Mouse (Mus musculus) erythroblast, embryonic 14.5 days (primary cell): Measurements from ENCODE around the gene Ap5b1. TPM values are rescaled to one million over a fixed set of nuclear protein-coding genes. Genes with fewer than 3 reads are reported as not detected.

Experiments
- H3K27me3 ChIP-seq: 2 replicates; pipeline ENCODE4 v1.6.1; 2012; ENCODE audit warnings: inconsistent platforms; ENCODE audit not compliant: control insufficient read depth
- H3K36me3 ChIP-seq: 2 replicates; pipeline ENCODE4 v1.6.1; 2012; ENCODE audit warnings: mild to moderate bottlenecking, inconsistent platforms; ENCODE audit not compliant: control insufficient read depth
- H3K4me1 ChIP-seq: 2 replicates; pipeline ENCODE4 v1.6.1; 2012; ENCODE audit warnings: inconsistent platforms; ENCODE audit not compliant: control insufficient read depth
- H3K4me3 ChIP-seq: replicated peaks from 2 replicates; pipeline ENCODE3; 2012; ENCODE audit warnings: moderate library complexity, mild to moderate bottlenecking, inconsistent platforms
- H3K9me3 ChIP-seq: 2 replicates; pipeline ENCODE4 v1.6.1; 2012; ENCODE audit warnings: low read length, inconsistent platforms, mixed read lengths; ENCODE audit not compliant: control insufficient read depth
- GATA1 ChIP-seq: IDR thresholded peaks from 2 replicates; pipeline ENCODE4 v1.6.1; 2012; ENCODE audit warnings: low read length, inconsistent platforms, mixed read lengths
- TAL1 ChIP-seq: IDR thresholded peaks from 3 replicates; pipeline ENCODE4 v1.6.1; 2012; ENCODE audit warnings: low read length, inconsistent platforms, mixed read lengths
- polyA plus RNA-seq: library from polyadenylated mRNA; stranded (reverse); fragments of >175 nt; gene quantifications from 2 replicates; pipeline ENCODE4 v1.2.3, GENCODE M21; 2012

The Ap5b1 gene
- polyA plus RNA-seq, 1 experiment: 0.20 TPM

- Histone ChIP-seq H3K4me3 (no peak overlapping the region), H3K9me3 (peaks cover 10% of the 10 kb centered on the region; the same call in 1 of the 2 replicates), H3K36me3 (no peaks in the 10 kb centered on the region), H3K27me3 (peaks cover 99% of the 10 kb centered on the region), H3K4me1 (peaks cover 12% of the 10 kb centered on the region)
- TF ChIP-seq GATA1 (no peak), TAL1 (no peak)
Measured at GRCm38 (mm10) chr19:5561886-5562285, 5.9 kb upstream of the Ap5b1 start.

GRCm38 (mm10) chr19:5562776-5563175, 5.0 kb upstream of the Ap5b1 start:
- TF ChIP-seq TAL1 (no peak), GATA1 (no peak)
- Histone ChIP-seq H3K27me3 (peaks cover 96% of the 10 kb centered on the region), H3K4me1 (peaks cover 21% of the 10 kb centered on the region)

GRCm38 (mm10) chr19:5566316-5566715, 1.5 kb upstream of the Ap5b1 start:
- Histone ChIP-seq H3K4me1 (peaks cover 42% of the 10 kb centered on the region), H3K36me3 (peaks cover 22% of the 10 kb centered on the region), H3K9me3 (no peaks in the 10 kb centered on the region; the same call in 1 of the 2 replicates), H3K4me3 (no peak overlapping the region), H3K27me3 (peaks cover 60% of the 10 kb centered on the region)
- TF ChIP-seq GATA1 (no peak), TAL1 (no peak)

More at GRCm38 (mm10) chr19:5562776-5563175, 5.0 kb upstream of the Ap5b1 start:
- peaks cover 10% of the 10 kb centered on the region; the same call in 1 of the 2 replicates for H3K9me3 ChIP-seq
- H3K4me3 ChIP-seq: no peak overlapping the region
- H3K36me3 ChIP-seq: no peaks in the 10 kb centered on the region

GRCm38 (mm10) chr19:5567180-5567533, 668 bp upstream of the Ap5b1 start:
- Histone ChIP-seq H3K36me3 (peaks cover 22% of the 10 kb centered on the region), H3K4me1 (peaks cover 42% of the 10 kb centered on the region), H3K9me3 (no peaks in the 10 kb centered on the region), H3K4me3 (peak overlapping the region; percentile 80), H3K27me3 (peaks cover 52% of the 10 kb centered on the region)
- no peak for TF ChIP-seq GATA1
- TF ChIP-seq TAL1: no peak

GRCm38 (mm10) chr19:5568470-5569140, 780 bp downstream of the Ap5b1 start:
- Histone ChIP-seq H3K4me1 (peaks cover 42% of the 10 kb centered on the region), H3K9me3 (no peaks in the 10 kb centered on the region), H3K27me3 (peaks cover 38% of the 10 kb centered on the region), H3K36me3 (peaks cover 22% of the 10 kb centered on the region), H3K4me3 (peak overlapping the region; percentile 80)
- TF ChIP-seq TAL1 (no peak), GATA1 (no peak)

GRCm38 (mm10) chr19:5569521-5569920, 1.7 kb downstream of the Ap5b1 start:
- H3K4me1 ChIP-seq: peaks cover 42% of the 10 kb centered on the region
- H3K4me3 ChIP-seq: no peak overlapping the region

GRCm38 (mm10) chr19:5570353-5571246, 2.8 kb downstream of the Ap5b1 start:
- Histone ChIP-seq H3K4me3 (no peak overlapping the region), H3K4me1 (peaks cover 42% of the 10 kb centered on the region), H3K36me3 (peaks cover 22% of the 10 kb centered on the region), H3K9me3 (no peaks in the 10 kb centered on the region), H3K27me3 (peaks cover 18% of the 10 kb centered on the region)
- TF ChIP-seq GATA1: no peak
- TF ChIP-seq TAL1: no peak

More at GRCm38 (mm10) chr19:5569521-5569920, 1.7 kb downstream of the Ap5b1 start:
- H3K9me3 ChIP-seq: no peaks in the 10 kb centered on the region
- H3K36me3 ChIP-seq: peaks cover 22% of the 10 kb centered on the region
- peaks cover 28% of the 10 kb centered on the region for H3K27me3 ChIP-seq
- TF ChIP-seq TAL1: no peak
- no peak for TF ChIP-seq GATA1

- H3K4me3 ChIP-seq: no peak overlapping the region
- H3K4me1 ChIP-seq: peaks cover 37% of the 10 kb centered on the region
- TF ChIP-seq TAL1 (no peak), GATA1 (no peak)
Measured at GRCm38 (mm10) chr19:5571831-5572230, 4.0 kb downstream of the Ap5b1 start.

More at GRCm38 (mm10) chr19:5571831-5572230, 4.0 kb downstream of the Ap5b1 start:
- Histone ChIP-seq H3K36me3 (peaks cover 22% of the 10 kb centered on the region), H3K9me3 (no peaks in the 10 kb centered on the region), H3K27me3 (peaks cover 6% of the 10 kb centered on the region)
